Mouse (Mus musculus): ENCODE results near the gene Ccdc159. TPM values are rescaled to one million over a fixed set of nuclear protein-coding genes. Genes with fewer than 3 reads are reported as not detected.
A peak's percentile ranks its signal among the peaks of the same experiment; 100 is the strongest.

Ccdc159 gene
- polyA plus RNA-seq, 1 experiment = 4.3 TPM

GRCm38 (mm10) chr9:21924099-21924493 is 3.2 kb upstream of the Ccdc159 start:
- H3K36me3 ChIP-seq (ENCODE audit: control insufficient read depth, insufficient read depth, low read length) = no peaks in the 10 kb centered on the region
- 28% methylated on average over 6 of the region's 6 CpGs for WGBS
- peak; percentile 96 for DNase-seq
- no peak overlapping the region for H3K4me3 ChIP-seq (ENCODE audit: insufficient read depth, low read depth, low read length)
- peaks cover 4% of the 10 kb centered on the region; the same call in 1 of the 2 replicates for H3K4me1 ChIP-seq (ENCODE audit: control insufficient read depth, insufficient read depth, low read length)
- TF ChIP-seq POLR2A (IDR thresholded peaks at IDR 0.05; ENCODE audit: low read depth, low read length) = no peak
- TF ChIP-seq CTCF (conservative IDR thresholded peaks at IDR 0.05; ENCODE audit: insufficient read depth, insufficient read length, low read depth, low read length) = no peak
- H3K27me3 ChIP-seq (replicated peaks; ENCODE audit: control insufficient read depth, insufficient read depth, low read length) = no peaks in the 10 kb centered on the region
- peak overlapping the region; percentile 87 for H3K27ac ChIP-seq (ENCODE audit: insufficient read depth, low read depth, low read length)

- Histone ChIP-seq H3K27ac (ENCODE audit: insufficient read depth, low read depth, low read length) (no peak overlapping the region), H3K4me3 (ENCODE audit: insufficient read depth, low read depth, low read length) (no peak overlapping the region), H3K36me3 (ENCODE audit: control insufficient read depth, insufficient read depth, low read length) (no peaks in the 10 kb centered on the region), H3K27me3 (replicated peaks; ENCODE audit: control insufficient read depth, insufficient read depth, low read length) (no peaks in the 10 kb centered on the region), H3K4me1 (ENCODE audit: control insufficient read depth, insufficient read depth, low read length) (peaks cover 4% of the 10 kb centered on the region; the same call in 1 of the 2 replicates)
- DNase-seq = no peak
- TF ChIP-seq POLR2A (IDR thresholded peaks at IDR 0.05; ENCODE audit: low read depth, low read length) (no peak), CTCF (conservative IDR thresholded peaks at IDR 0.05; ENCODE audit: insufficient read depth, insufficient read length, low read depth, low read length) (no peak)
- 94% methylated on average over 3 of the region's 3 CpGs for WGBS
Measured at GRCm38 (mm10) chr9:21925034-21925433, 2.2 kb upstream of the Ccdc159 start.

- peaks cover 4% of the 10 kb centered on the region; the same call in 1 of the 2 replicates for H3K4me1 ChIP-seq (ENCODE audit: control insufficient read depth, insufficient read depth, low read length)
- no peaks in the 10 kb centered on the region for H3K36me3 ChIP-seq (ENCODE audit: control insufficient read depth, insufficient read depth, low read length)
- DNase-seq = no peak
- no peaks in the 10 kb centered on the region for H3K27me3 ChIP-seq (replicated peaks; ENCODE audit: control insufficient read depth, insufficient read depth, low read length)
- no peak overlapping the region for H3K4me3 ChIP-seq (ENCODE audit: insufficient read depth, low read depth, low read length)
- 100% methylated on average over 1 of the region's 1 CpGs for WGBS
- H3K27ac ChIP-seq (ENCODE audit: insufficient read depth, low read depth, low read length) = no peak overlapping the region
- no peak for TF ChIP-seq CTCF (conservative IDR thresholded peaks at IDR 0.05; ENCODE audit: insufficient read depth, insufficient read length, low read depth, low read length)
- TF ChIP-seq POLR2A (IDR thresholded peaks at IDR 0.05; ENCODE audit: low read depth, low read length) = no peak
Measured at GRCm38 (mm10) chr9:21925506-21925905, 1.8 kb upstream of the Ccdc159 start.

- Histone ChIP-seq H3K4me1 (ENCODE audit: control insufficient read depth, insufficient read depth, low read length) (peaks cover 4% of the 10 kb centered on the region; the same call in 1 of the 2 replicates), H3K27ac (ENCODE audit: insufficient read depth, low read depth, low read length) (peak overlapping the region; percentile 52), H3K4me3 (ENCODE audit: insufficient read depth, low read depth, low read length) (peak overlapping the region; percentile 21), H3K27me3 (replicated peaks; ENCODE audit: control insufficient read depth, insufficient read depth, low read length) (no peaks in the 10 kb centered on the region), H3K36me3 (ENCODE audit: control insufficient read depth, insufficient read depth, low read length) (no peaks in the 10 kb centered on the region)
- TF ChIP-seq CTCF (conservative IDR thresholded peaks at IDR 0.05; ENCODE audit: insufficient read depth, insufficient read length, low read depth, low read length) (no peak), POLR2A (IDR thresholded peaks at IDR 0.05; ENCODE audit: low read depth, low read length) (no peak)
- WGBS = 52% methylated on average over 6 of the region's 6 CpGs
- DNase-seq = peak; percentile 71
Measured at GRCm38 (mm10) chr9:21926155-21926554, 1.1 kb upstream of the Ccdc159 start.

GRCm38 (mm10) chr9:21926784-21927183 is 487 bp upstream of the Ccdc159 start:
- H3K27me3 ChIP-seq (replicated peaks; ENCODE audit: control insufficient read depth, insufficient read depth, low read length) = no peaks in the 10 kb centered on the region
- 1% methylated on average over 6 of the region's 6 CpGs for WGBS
- H3K36me3 ChIP-seq (ENCODE audit: control insufficient read depth, insufficient read depth, low read length) = no peaks in the 10 kb centered on the region
- peak overlapping the region; percentile 24 for H3K27ac ChIP-seq (ENCODE audit: insufficient read depth, low read depth, low read length)
- TF ChIP-seq POLR2A (IDR thresholded peaks at IDR 0.05; ENCODE audit: low read depth, low read length) = no peak
- TF ChIP-seq CTCF (conservative IDR thresholded peaks at IDR 0.05; ENCODE audit: insufficient read depth, insufficient read length, low read depth, low read length) = no peak
- H3K4me3 ChIP-seq (ENCODE audit: insufficient read depth, low read depth, low read length) = peak overlapping the region; percentile 41
- H3K4me1 ChIP-seq (ENCODE audit: control insufficient read depth, insufficient read depth, low read length) = peaks cover 4% of the 10 kb centered on the region; the same call in 1 of the 2 replicates
- peak; percentile 34 for DNase-seq

GRCm38 (mm10) chr9:21929208-21929607 is 1.9 kb downstream of the Ccdc159 start:
- TF ChIP-seq POLR2A (IDR thresholded peaks at IDR 0.05; ENCODE audit: low read depth, low read length) (no peak), CTCF (conservative IDR thresholded peaks at IDR 0.05; ENCODE audit: insufficient read depth, insufficient read length, low read depth, low read length) (no peak)
- H3K36me3 ChIP-seq (ENCODE audit: control insufficient read depth, insufficient read depth, low read length) = no peaks in the 10 kb centered on the region
- H3K4me1 ChIP-seq (ENCODE audit: control insufficient read depth, insufficient read depth, low read length) = no peaks in the 10 kb centered on the region; the same call in 1 of the 2 replicates
- no peaks in the 10 kb centered on the region for H3K27me3 ChIP-seq (replicated peaks; ENCODE audit: control insufficient read depth, insufficient read depth, low read length)
- H3K4me3 ChIP-seq (ENCODE audit: insufficient read depth, low read depth, low read length) = no peak overlapping the region
- WGBS = 81% methylated on average over 3 of the region's 3 CpGs
- DNase-seq = no peak
- no peak overlapping the region for H3K27ac ChIP-seq (ENCODE audit: insufficient read depth, low read depth, low read length)

GRCm38 (mm10) chr9:21932006-21932405 is 4.7 kb downstream of the Ccdc159 start:
- Histone ChIP-seq H3K36me3 (ENCODE audit: control insufficient read depth, insufficient read depth, low read length) (no peaks in the 10 kb centered on the region), H3K4me1 (ENCODE audit: control insufficient read depth, insufficient read depth, low read length) (peaks cover 3% of the 10 kb centered on the region; the same call in 1 of the 2 replicates), H3K27ac (ENCODE audit: insufficient read depth, low read depth, low read length) (no peak overlapping the region), H3K4me3 (ENCODE audit: insufficient read depth, low read depth, low read length) (no peak overlapping the region), H3K27me3 (replicated peaks; ENCODE audit: control insufficient read depth, insufficient read depth, low read length) (no peaks in the 10 kb centered on the region)
- TF ChIP-seq POLR2A (IDR thresholded peaks at IDR 0.05; ENCODE audit: low read depth, low read length) (no peak), CTCF (conservative IDR thresholded peaks at IDR 0.05; ENCODE audit: insufficient read depth, insufficient read length, low read depth, low read length) (no peak)
- 62% methylated on average over 2 of the region's 2 CpGs for WGBS
- no peak for DNase-seq

Measured in kidney, adult 2 months (tissue).